Mouse (Mus musculus): Measurements from ENCODE around the gene Flna.
"Not testable (repeated sequence)": the region's sequence is repeated elsewhere in the genome, so short reads cannot be mapped to it uniquely, and the experiment has no call there.

DNA sequence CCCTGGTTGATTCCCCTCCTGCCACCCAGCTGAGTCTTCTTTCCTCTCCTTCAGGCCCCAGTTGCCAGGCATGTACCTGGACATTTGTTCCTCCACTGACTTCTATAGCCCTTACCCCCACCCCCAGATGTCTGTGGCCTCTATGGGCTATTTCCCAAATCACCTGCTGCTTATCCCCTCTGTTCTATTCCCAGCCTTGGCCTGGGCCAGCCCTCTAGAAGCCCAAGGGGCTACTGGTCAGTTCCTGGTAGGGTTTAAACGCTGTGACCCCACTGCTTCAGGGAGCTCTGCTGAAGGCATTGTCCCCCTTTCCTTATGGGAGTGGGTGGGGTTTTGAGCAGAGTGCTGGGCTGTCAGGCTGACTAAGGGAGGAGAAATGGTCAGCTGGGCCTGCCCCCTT lies 29.5 kb downstream of the Flna start:
- not testable (repeated sequence) for TF ChIP-seq EP300, CTCF (IDR thresholded peaks at IDR 0.05)
